3 mouse cellular contexts compared by ENCODE assay signal in the genomic region with DNA sequence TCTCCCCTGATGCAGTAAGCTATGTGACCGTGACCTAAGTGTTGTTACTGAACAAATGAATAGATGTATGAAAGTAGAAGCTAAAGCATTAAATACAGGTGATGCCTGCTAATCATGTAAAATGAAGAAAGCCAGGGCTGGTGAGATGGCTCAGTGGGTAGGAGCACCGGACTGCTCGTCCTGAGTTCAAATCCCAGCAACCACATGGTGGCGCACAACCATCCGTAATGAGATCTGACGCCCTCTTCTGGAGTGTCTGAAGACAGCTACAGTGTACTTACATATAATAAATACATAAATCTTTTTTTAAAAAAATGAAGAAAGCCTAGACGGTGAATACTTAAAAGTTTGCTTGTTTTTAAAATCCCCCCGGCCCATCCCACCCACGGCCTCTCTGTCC. TPM values are rescaled to one million over a fixed set of nuclear protein-coding genes. Genes with fewer than 3 reads are reported as not detected.
"Had no signal": no experiment of that assay in that cellular context is flagged by ENCODE, and none has a peak within 500 bp of the region (broad histone marks: within the 10 kb centered on the region; RNA-seq: fewer than 3 reads in every experiment).

No protein-coding gene starts in this region.

RNA-seq across cellular contexts. Expression of a gene that starts 44.0 kb away (rescaled TPM):
- total RNA-seq: megakaryocyte, adult 5-6 weeks; megakaryocyte-erythroid progenitor cell, adult 5-6 weeks had no signal
- polyA plus RNA-seq: liver, embryonic 16.5 days had no signal
